Mouse (Mus musculus) ovary, postnatal 10 days (tissue): ENCODE data around the gene Mybbp1a.

Experiments used
- DNase-seq: peaks from one replicate; pipeline ENCODE4 v3.0.0; 2022; ENCODE audit warnings: low spot score

Mybbp1a gene

DNA sequence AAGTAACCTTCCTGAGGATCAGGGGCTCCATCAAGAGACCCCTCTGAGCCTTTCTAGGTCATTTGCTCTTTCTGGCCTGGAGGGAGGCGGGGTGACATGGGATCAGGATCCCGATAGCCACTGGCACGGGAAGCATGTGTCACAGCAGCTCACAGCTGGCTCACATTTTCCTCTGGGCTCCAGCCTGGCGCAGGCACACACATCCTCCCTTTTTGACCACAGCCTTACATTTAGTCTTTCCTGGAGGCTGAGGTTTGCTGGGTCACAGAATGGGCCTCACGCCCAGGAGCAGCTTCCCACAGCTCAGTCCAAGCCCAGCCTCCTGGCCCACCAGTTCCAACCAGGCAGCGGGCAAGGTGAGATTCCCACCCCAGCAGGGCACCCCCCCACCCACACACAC lies 37.1 kb downstream of the Mybbp1a start:
- DNase-seq = no peak

GRCm38 (mm10) chr11:72479499-72479898 lies 38.3 kb downstream of the Mybbp1a start:
- no peak for DNase-seq

GRCm38 (mm10) chr11:72481313-72481712 lies 40.2 kb downstream of the Mybbp1a start:
- no peak for DNase-seq

- DNase-seq = no peak
These were observed 40.8 kb downstream of the Mybbp1a start for GRCm38 (mm10) chr11:72481952-72482351.

DNA sequence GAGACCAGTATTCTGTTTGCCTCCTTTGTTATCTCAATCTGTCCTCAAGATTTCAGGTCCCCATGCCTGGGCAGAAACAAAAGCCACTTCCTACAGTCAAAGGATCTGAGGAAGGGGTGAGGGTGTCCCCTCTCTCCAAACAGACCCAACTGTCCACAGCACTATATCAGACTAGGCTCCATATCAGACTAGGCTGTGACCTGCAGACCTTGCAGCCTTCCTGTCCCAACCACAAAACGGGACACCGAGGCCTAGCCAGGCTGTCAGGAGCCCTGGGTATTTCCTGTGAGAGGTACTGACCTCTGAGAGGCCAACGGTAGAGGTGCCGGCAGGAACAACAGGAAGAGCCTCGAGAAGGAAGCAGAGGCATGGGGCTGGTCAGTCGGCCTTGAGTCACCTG lies 43.4 kb downstream of the Mybbp1a start:
- DNase-seq = no peak

DNA sequence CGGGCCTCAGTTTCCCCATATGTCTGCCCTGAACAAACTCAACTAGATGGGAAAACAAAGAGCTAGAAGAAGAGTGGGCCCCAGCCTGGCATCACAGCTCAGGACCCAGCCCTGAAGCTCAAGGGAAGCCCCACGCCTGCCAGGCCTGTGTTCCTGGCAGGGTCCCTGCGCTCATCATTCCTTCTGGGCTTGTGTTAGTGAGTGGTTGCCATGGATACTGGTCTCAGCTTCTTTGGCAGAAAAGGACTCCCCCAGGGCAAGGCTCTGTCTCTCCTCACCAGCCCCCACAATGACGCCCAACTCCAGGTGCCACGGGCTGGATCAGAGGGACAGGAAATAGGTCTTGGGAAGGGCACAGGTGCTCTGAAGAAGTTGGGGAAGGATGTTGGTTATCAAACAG lies 44.0 kb downstream of the Mybbp1a start:
- no peak for DNase-seq

GRCm38 (mm10) chr11:72485960-72486359 lies 44.8 kb downstream of the Mybbp1a start:
- DNase-seq = no peak

- DNase-seq = no peak
These were observed 46.0 kb downstream of the Mybbp1a start for GRCm38 (mm10) chr11:72487171-72487570.

DNA sequence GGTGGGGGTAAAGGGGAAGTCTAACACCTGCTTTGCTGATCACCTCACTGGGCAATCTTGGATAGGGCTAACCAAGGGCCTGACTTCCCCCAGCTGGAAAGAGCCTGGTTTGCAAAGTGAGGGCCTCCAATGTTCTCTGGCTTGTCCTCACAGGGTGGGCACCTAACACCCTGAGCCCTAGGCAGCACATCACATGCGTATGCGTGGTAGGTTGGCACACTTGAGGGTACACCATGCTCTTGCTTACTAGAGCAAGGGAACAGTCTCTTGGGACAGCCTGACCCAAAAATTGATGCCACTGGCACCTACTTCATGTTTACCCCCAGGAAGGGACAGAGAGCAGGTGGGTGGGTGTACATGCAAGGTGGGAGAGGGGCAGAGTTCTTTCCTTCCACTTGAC lies 46.6 kb downstream of the Mybbp1a start:
- DNase-seq = no peak

DNA sequence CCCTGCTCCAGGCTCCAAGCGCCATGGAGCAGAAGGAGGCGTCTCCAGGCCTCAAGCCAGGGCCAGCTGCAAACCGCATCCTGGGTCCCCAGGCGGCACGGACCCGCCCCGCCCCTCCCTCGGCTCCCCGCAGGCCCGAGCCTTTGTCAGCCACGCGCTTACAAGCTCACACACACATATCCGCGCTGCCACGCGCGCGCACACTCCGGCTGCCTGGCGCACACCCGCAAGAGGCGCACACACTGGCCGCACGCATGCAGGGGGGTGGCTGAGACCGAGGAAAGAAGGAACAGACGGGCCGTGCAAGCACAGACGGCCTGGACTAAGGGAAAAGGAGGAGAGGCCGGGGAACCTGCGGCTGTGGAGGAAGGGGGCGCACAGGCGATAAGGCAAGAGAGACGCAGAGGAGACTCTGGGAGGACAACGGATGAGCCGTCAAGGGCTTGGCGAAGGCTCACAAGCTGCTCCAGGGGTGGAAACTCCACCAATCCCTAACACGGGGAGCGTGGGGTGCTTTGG lies 47.7 kb downstream of the Mybbp1a start:
- DNase-seq = no peak

DNA sequence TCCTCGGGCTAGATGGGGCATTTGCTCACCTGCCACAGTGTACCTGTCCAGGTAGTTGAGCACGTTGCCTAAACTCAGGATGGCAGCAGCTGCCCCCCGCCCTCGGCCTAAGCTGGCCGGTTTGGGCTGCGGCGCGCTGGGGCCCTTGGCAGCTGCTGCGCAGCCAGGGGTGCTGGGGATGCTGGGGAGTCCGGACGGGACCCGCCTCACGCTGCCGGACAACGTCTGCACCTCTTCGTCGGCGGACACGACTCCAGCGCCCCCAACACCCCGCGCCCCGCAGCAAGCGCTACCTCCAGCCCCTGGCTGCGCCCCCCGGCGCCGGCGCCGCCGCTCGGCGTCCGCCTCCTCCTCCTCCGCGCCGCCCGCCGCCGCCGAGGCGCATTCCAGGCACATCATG lies 48.2 kb downstream of the Mybbp1a start:
- DNase-seq = no peak

- DNase-seq = peak; percentile 67
These were observed 48.7 kb downstream of the Mybbp1a start, which contains the start of gene Spns2 for GRCm38 (mm10) chr11:72489881-72490301. TSS of gene Spns2 (minus strand) at chr11:72489904.

GRCm38 (mm10) chr11:72491130-72491960 lies 50.2 kb downstream of the Mybbp1a start:
- DNase-seq = no peak

DNA sequence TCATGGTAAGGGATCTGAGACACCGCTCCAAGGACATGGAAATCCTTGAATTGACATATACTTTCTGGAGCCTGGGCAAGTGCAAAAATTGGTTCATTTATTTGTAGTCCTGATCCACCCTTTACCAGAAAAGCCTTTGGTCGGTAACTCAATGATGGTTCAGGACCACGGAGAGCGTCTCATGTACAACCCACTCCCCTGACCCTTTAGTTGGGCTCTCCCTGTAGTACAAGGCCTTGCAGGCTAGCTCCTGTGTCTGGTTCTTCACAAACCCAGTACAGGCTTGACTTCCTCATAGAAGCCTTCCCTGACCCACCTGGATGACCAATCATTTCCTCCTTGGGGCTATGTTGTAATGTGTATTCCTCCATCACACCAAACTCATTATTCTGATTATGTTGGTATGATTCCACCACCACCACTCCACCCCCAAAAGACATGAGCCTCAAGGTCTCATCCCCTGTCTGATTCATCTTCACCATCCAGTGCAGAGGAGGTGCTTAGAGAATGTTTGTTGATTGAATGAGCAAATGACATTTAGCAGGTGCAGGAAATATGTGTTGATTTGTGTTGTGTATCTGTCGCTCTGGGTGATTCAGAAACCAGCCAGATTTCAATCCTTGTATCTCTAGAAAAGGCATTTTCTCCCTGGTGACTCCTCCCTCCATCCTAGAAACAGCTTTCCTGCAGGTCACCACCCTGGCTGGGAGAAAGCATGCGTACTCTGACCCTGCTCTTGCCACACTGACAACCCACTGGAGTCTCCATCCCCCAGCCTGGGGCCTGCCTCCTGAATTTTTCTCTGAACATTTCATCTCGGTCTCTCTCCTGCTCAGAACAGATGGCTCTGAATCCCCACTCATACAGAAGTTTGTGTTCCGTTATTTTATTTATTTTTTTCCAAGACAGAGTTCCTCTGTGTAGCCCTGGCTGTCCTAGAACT lies 53.2 kb downstream of the Mybbp1a start:
- DNase-seq = no peak

GRCm38 (mm10) chr11:72496066-72496465 lies 54.9 kb downstream of the Mybbp1a start:
- DNase-seq = no peak

DNA sequence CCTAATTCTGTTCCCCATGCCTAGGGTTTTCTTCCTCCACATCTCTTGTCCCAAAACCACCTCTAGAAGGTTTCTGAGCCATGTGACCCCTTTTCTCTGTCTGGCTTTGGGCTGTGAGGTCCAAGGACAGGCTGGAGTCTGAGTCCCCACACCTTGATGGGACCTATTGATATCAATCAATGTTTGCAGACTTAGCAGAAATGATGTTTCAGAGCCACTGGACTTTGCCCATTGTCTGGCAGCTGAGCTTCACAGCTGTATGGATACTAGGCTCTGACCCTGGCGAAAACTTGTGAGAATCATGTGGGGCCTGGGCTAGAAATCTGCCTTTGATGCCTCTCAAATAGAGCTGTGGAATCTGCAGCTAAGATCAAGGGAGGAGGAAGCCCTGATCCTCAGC lies 55.6 kb downstream of the Mybbp1a start:
- DNase-seq = no peak

DNA sequence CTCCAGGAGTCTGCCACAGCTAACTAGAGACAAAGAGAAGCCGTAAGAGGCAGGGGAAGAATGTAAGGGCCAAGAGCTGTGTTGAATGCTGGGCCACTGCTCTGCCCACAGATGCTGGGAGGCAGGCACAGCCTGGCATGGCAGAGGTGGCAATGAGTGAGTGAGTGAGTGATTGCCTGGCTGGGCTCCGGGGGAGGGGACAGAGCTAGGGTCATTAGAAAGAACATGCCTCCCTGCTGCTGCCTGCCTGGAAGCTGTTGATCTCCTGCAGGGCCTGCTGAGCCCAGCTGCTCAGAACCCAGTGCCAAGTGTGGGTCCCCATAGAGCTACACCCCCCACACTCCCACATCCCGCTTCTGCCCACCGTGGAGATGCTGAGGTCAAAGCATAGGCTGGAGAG lies 56.2 kb downstream of the Mybbp1a start:
- no peak for DNase-seq

- no peak for DNase-seq
These were observed 59.0 kb downstream of the Mybbp1a start for GRCm38 (mm10) chr11:72500139-72500538.
